Mouse (Mus musculus): ENCODE measurements around the gene 2200002D01Rik. TPM values are rescaled to one million over a fixed set of nuclear protein-coding genes. Genes with fewer than 3 reads are reported as not detected.

Gene 2200002D01Rik
- total and polyA plus RNA-seq, 2 experiments from 2014 or later: 1.4 TPM; not detected in 1

DNA sequence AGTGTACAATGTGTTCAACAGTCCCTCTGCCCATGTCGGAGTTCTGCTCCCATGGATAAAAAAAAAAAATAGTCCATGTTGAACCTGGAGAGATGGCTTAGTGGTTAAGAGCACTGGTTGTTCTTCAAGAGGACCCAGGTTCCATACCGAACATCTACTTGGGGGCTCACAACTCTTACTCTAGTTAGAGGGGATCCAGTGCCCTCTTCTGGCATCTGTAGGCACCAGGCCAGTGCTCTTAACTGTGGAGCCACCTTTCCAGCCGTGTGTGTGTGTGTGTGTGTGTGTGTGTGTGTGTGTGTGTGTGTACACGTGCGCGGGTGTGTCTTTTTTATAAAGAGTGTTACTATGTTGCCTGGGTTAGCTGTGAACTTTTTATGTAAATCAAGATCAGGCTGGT is 45.7 kb downstream of the 2200002D01Rik start:
- Histone ChIP-seq H3K9ac (replicated peaks; ENCODE audit: low read length) (no peak overlapping the region), H3K4me2 (ENCODE audit: low read depth, low read length) (no peak overlapping the region), H3K27me3 (ENCODE audit: insufficient read depth, low read length) (no peaks in the 10 kb centered on the region), H3K9me3 (ENCODE audit: low read length) (no peaks in the 10 kb centered on the region), H3K4me1 (ENCODE audit: insufficient read depth, low read length) (no peaks in the 10 kb centered on the region), H3K27ac (no peak overlapping the region), H3K36me3 (ENCODE audit: insufficient read depth, low read length) (no peaks in the 10 kb centered on the region), H3K4me3 (ENCODE audit: low read length) (no peak overlapping the region)
- 86% methylated on average over 6 of the region's 6 CpGs for WGBS
- no peak for DNase-seq (ENCODE audit: low spot score)
- ATAC-seq: no peak
- TF ChIP-seq CTCF (IDR thresholded peaks at IDR 0.05; ENCODE audit: low read depth): no peak

Other genes starting within 250 kb of the 2200002D01Rik start
- 3.8 and 5.0 TPM in 2 replicates for gene Ryr1, start 123.3 kb downstream of the 2200002D01Rik start, total RNA-seq (2014; rRNA removed)
- 11.4 and 12.5 TPM in 2 replicates for gene Ryr1, start 123.3 kb downstream of the 2200002D01Rik start, polyA plus RNA-seq (2015; fragmentation: Nextera tagmentation; extraction: Ambion mirVana)
- gene Rasgrp4, start 113.6 kb downstream of the 2200002D01Rik start, total RNA-seq (2014; rRNA removed): 2.9 and 3.3 TPM in 2 replicates
- 0.84 and 1.3 TPM in 2 replicates for gene Rasgrp4, start 113.6 kb downstream of the 2200002D01Rik start, polyA plus RNA-seq (2015; fragmentation: Nextera tagmentation; extraction: Ambion mirVana)
- gene Fam98c, start 92.2 kb downstream of the 2200002D01Rik start, total RNA-seq (2014; rRNA removed): 48.7 and 67.4 TPM in 2 replicates
- gene Fam98c, start 92.2 kb downstream of the 2200002D01Rik start, polyA plus RNA-seq (2015; fragmentation: Nextera tagmentation; extraction: Ambion mirVana): 51.8 and 54.3 TPM in 2 replicates
- 0.73 and 0.75 TPM in 2 replicates for gene Ggn, start 78.3 kb downstream of the 2200002D01Rik start, total RNA-seq (2014; rRNA removed)
- 0.41 and 0.74 TPM in 2 replicates for gene Ggn, start 78.3 kb downstream of the 2200002D01Rik start, polyA plus RNA-seq (2015; fragmentation: Nextera tagmentation; extraction: Ambion mirVana)
- gene Spred3, start 78.1 kb downstream of the 2200002D01Rik start, total RNA-seq (2014; rRNA removed): 27.4 and 30.8 TPM in 2 replicates
- 11.1 and 11.2 TPM in 2 replicates for gene Spred3, start 78.1 kb downstream of the 2200002D01Rik start, polyA plus RNA-seq (2015; fragmentation: Nextera tagmentation; extraction: Ambion mirVana)
- gene Psmd8, start 67.8 kb downstream of the 2200002D01Rik start, total RNA-seq (2014; rRNA removed): 320 and 323 TPM in 2 replicates
- gene Psmd8, start 67.8 kb downstream of the 2200002D01Rik start, polyA plus RNA-seq (2015; fragmentation: Nextera tagmentation; extraction: Ambion mirVana): 285 and 286 TPM in 2 replicates
- 1.8 and 2.4 TPM in 2 replicates for gene Catsperg1, start 34.4 kb downstream of the 2200002D01Rik start, total RNA-seq (2014; rRNA removed)
- 0.95 and 1.9 TPM in 2 replicates for gene Catsperg1, start 34.4 kb downstream of the 2200002D01Rik start, polyA plus RNA-seq (2015; fragmentation: Nextera tagmentation; extraction: Ambion mirVana)
- 5.2 and 6.1 TPM in 2 replicates for gene Kcnk6, start 16.0 kb downstream of the 2200002D01Rik start, total RNA-seq (2014; rRNA removed)
- gene Kcnk6, start 16.0 kb downstream of the 2200002D01Rik start, polyA plus RNA-seq (2015; fragmentation: Nextera tagmentation; extraction: Ambion mirVana): 0.92 and 1.5 TPM in 2 replicates
- 125 and 131 TPM in 2 replicates for gene Yif1b, start 10.1 kb downstream of the 2200002D01Rik start, total RNA-seq (2014; rRNA removed)
- gene Yif1b, start 10.1 kb downstream of the 2200002D01Rik start, polyA plus RNA-seq (2015; fragmentation: Nextera tagmentation; extraction: Ambion mirVana): 122 and 130 TPM in 2 replicates
- gene Spint2, start 33.4 kb upstream of the 2200002D01Rik start, total RNA-seq (2014; rRNA removed): 33.4 and 38.6 TPM in 2 replicates
- 123 and 133 TPM in 2 replicates for gene Spint2, start 33.4 kb upstream of the 2200002D01Rik start, polyA plus RNA-seq (2015; fragmentation: Nextera tagmentation; extraction: Ambion mirVana)
- 3.4 and 8.4 TPM in 2 replicates for gene Ppp1r14a, start 40.8 kb upstream of the 2200002D01Rik start, total RNA-seq (2014; rRNA removed)
- 3.2 and 3.4 TPM in 2 replicates for gene Ppp1r14a, start 40.8 kb upstream of the 2200002D01Rik start, polyA plus RNA-seq (2015; fragmentation: Nextera tagmentation; extraction: Ambion mirVana)
- 131 and 158 TPM in 2 replicates for gene Dpf1, start 55.5 kb upstream of the 2200002D01Rik start, total RNA-seq (2014; rRNA removed)
- gene Dpf1, start 55.5 kb upstream of the 2200002D01Rik start, polyA plus RNA-seq (2015; fragmentation: Nextera tagmentation; extraction: Ambion mirVana): 105 and 111 TPM in 2 replicates